Mouse (Mus musculus) c-Kit-positive CD71-negative TER-119-negative erythroid progenitor cells, embryonic 14.5 days (primary cell): ENCODE data around the gene Dnajb6.
"Not testable (repeated sequence)": the region's sequence is repeated elsewhere in the genome, so short reads cannot be mapped to it uniquely, and the experiment has no call there.

Experiments
- DNase-seq: peaks from one replicate; pipeline ENCODE4 v3.0.0-alpha.2; 2013; ENCODE audit warnings: low read depth

Dnajb6 gene

GRCm38 (mm10) chr5:29770935-29771334 is 35.4 kb downstream of the Dnajb6 start:
- no peak for DNase-seq

- DNase-seq, result no peak
Measured at GRCm38 (mm10) chr5:29772038-29772437, 36.5 kb downstream of the Dnajb6 start.

GRCm38 (mm10) chr5:29772651-29773330 is 37.3 kb downstream of the Dnajb6 start:
- no peak for DNase-seq

- DNase-seq, result no peak
Measured at GRCm38 (mm10) chr5:29773460-29774150, 38.1 kb downstream of the Dnajb6 start.

GRCm38 (mm10) chr5:29775437-29775836 is 39.9 kb downstream of the Dnajb6 start:
- no peak for DNase-seq

- DNase-seq, result no peak
Measured at GRCm38 (mm10) chr5:29778029-29778428, 42.5 kb downstream of the Dnajb6 start.

- DNase-seq, result not testable (repeated sequence)
Measured at GRCm38 (mm10) chr5:29779733-29780132, 44.2 kb downstream of the Dnajb6 start.

- no peak for DNase-seq
Measured at GRCm38 (mm10) chr5:29782261-29782660, 46.8 kb downstream of the Dnajb6 start.

GRCm38 (mm10) chr5:29784906-29785305 is 49.4 kb downstream of the Dnajb6 start:
- DNase-seq, result not testable (repeated sequence)

- not testable (repeated sequence) for DNase-seq
Measured at GRCm38 (mm10) chr5:29785953-29786352, 50.5 kb downstream of the Dnajb6 start.

GRCm38 (mm10) chr5:29794933-29795332 is 59.4 kb downstream of the Dnajb6 start:
- DNase-seq, result not testable (repeated sequence)

- no peak for DNase-seq
Measured at GRCm38 (mm10) chr5:29808940-29809339, 73.5 kb downstream of the Dnajb6 start.

GRCm38 (mm10) chr5:29811377-29811921 is 76.0 kb downstream of the Dnajb6 start:
- not testable (repeated sequence) for DNase-seq

GRCm38 (mm10) chr5:29816523-29817242 is 81.2 kb downstream of the Dnajb6 start:
- no peak for DNase-seq

GRCm38 (mm10) chr5:29817400-29817799 is 81.9 kb downstream of the Dnajb6 start:
- no peak for DNase-seq

GRCm38 (mm10) chr5:29818287-29818686 is 82.8 kb downstream of the Dnajb6 start:
- no peak for DNase-seq

GRCm38 (mm10) chr5:29824796-29825195 is 89.3 kb downstream of the Dnajb6 start:
- peak; percentile 38 for DNase-seq

- no peak for DNase-seq
Measured at GRCm38 (mm10) chr5:29826780-29827179, 91.3 kb downstream of the Dnajb6 start.

- no peak for DNase-seq
Measured at GRCm38 (mm10) chr5:29842444-29843166, 107.1 kb downstream of the Dnajb6 start.

- no peak for DNase-seq
Measured at GRCm38 (mm10) chr5:29845038-29845437, 109.5 kb downstream of the Dnajb6 start.

GRCm38 (mm10) chr5:29847494-29847893 is 112.0 kb downstream of the Dnajb6 start:
- no peak for DNase-seq

- no peak for DNase-seq
Measured at GRCm38 (mm10) chr5:29848091-29848490, 112.6 kb downstream of the Dnajb6 start.
